Mouse (Mus musculus): ENCODE data around the gene Tmem30b. TPM values are rescaled to one million over a fixed set of nuclear protein-coding genes. Genes with fewer than 3 reads are reported as not detected.
A peak's percentile ranks its signal among the peaks of the same experiment; 100 is the strongest.
"Not testable (repeated sequence)": the region's sequence is repeated elsewhere in the genome, so short reads cannot be mapped to it uniquely, and the experiment has no call there.

Gene Tmem30b
- polyA plus RNA-seq, 1 experiment = 0.10 TPM

DNA sequence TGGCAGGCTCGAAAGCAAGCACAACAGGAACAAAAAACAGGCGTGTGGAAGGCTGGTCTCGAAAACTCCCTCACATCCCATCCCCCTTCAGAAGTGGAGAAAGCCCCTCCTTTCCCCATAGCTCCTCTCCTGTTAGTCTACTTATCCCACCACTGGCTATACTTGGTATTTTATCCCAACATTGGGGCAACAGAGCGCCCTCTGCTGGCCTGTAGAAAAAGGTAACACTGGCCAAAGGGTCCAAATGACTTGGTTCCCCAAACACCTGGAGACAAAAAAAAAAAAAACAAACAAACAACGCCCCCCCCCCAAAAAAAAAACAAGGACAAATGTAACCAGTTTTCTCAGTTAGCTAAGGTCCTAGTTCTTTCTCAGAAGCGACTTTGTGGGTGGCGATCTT is 13.9 kb upstream of the Tmem30b start:
- DNase-seq (ENCODE audit: extremely low spot score in 1 of 2, low spot score in 1 of 2) = no peak

DNA sequence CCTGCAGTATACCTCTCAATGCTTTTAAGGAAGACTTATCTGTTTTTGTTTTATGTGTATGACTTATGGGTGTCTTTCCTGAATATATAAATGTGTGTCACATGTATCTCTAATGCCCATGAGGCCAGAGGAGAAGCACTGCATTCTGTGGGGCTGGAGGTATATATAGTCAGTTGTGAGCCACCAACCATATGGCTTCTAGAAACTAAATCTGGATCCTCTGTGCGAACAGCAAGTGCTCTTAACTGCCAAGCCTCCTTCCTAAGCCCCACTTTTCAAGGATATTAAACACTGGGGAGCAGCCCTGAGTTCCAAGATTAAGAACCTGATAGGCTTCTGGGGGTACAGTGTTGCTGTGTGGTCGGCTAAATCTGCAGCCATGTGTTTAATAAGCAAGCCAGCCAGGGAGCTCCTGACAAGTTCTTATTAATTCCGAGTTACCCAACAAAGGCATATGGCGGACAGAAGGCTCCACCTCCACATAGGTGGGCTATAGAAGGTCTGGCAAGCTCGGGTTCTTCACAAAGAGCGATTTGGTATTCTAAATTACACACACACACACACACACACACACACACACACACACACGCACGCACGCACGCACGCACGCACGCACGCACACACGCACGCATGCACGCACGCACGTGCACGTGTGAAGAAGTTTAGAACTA is 12.5 kb upstream of the Tmem30b start:
- peak; percentile 42 to 55 for DNase-seq (ENCODE audit: extremely low spot score in 1 of 2, low spot score in 1 of 2)

DNA sequence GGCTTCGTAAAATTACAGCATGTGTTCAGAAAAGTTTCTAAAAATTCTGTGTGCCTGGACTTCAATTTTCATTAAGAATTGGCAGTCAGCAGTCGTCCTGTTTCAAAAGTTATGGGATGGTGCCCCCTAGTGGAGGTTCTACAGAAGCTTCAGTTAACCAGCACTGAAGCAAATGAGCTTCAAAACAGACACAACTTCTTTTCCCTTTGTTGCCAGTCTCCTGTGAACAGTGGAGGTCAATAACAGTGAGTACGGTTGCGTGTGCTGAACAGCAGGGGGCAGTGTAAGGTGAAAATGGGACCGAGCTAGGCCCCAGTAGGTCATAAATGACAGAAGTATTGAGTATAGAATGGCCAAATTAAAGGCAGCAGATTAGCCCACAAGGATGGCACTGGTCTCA is 8.0 kb upstream of the Tmem30b start:
- peak in 1 of 2 experiments; percentile 84 for DNase-seq (ENCODE audit: extremely low spot score in 1 of 2, low spot score in 1 of 2)

DNA sequence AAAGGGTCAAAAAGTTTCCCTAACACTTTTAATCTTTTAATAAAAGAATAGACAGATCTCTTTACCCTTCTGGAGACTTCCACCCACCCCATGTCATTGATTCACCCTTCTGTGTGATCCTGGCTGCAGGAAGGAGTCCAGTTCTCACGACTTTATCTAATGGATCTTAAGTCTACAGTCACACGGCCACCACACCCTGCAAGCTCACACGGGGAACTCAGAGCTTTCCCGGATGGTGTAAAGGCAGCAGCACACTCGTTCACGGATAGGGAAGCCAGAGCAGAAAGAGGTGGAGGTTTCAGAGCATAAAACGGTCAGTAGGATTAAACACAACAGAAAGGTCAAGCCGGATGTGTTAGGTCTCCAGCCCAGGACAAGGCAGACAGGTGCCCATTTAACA is 2.1 kb upstream of the Tmem30b start:
- no peak for DNase-seq (ENCODE audit: extremely low spot score in 1 of 2, low spot score in 1 of 2)

DNA sequence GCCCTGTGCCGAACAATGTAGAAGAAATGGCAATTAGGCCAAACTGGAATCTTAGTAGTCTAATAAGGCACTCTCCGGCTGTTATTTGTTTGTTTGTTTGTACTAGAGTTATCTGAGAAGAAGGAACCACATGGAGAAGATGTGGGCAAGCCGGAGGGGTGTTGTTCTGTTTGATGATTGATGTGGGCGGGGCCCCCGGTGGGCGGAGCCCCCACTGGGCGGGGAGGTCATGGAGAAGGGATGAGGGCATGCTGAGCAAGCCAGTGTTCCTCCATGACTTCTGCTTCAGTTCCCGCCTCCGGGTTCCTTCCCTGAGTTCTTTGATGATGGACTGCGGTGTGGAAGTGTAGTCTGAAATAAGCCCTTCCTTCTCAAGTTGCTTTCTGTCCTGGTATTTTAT is 1.5 kb upstream of the Tmem30b start:
- no peak for DNase-seq (ENCODE audit: extremely low spot score in 1 of 2, low spot score in 1 of 2)

DNA sequence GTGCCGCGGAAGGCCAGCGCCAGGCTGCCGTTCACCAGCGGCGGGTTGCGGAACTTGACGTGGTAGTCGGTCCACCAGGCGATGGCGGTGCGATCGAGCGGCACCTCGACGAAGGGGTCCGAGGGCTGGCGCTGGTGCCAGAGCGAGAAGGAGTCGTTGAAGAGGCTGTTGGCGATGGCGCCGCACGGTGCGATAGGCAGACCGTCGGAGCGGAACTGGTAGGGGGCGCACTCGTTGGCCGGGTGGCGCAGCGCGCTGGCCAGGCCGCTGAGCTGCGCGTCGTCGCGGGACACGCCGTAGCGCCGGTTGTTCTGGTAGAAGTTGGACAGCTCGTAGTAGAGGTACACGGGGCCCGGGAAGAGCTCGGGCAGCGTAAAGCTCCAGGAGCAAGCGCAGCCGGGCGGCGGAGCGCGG is 513 bp downstream of the Tmem30b start:
- DNase-seq (ENCODE audit: extremely low spot score in 1 of 2, low spot score in 1 of 2) = no peak

GRCm38 (mm10) chr12:73544736-73545671 is 1.2 kb downstream of the Tmem30b start:
- DNase-seq (ENCODE audit: extremely low spot score in 1 of 2, low spot score in 1 of 2) = no peak

GRCm38 (mm10) chr12:73543191-73543590 is 3.0 kb downstream of the Tmem30b start:
- DNase-seq (ENCODE audit: extremely low spot score in 1 of 2, low spot score in 1 of 2) = no peak

DNA sequence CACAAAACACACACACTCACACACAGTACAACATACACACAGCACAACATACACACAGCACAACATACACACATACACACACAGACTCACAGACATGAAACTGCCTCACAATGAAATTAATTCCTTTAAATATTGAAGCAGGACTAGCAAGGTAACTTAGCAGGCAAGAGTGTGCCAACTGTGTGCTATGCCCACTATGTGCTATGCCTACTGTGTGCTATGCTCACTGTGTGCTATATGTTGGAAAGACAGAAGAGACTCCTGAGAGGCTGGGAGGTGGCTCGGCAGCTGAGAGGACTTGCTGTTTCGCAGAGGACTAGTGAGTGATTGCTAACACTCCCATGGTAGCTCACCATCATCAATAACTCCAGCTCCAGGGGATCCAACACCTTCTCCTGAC is 5.8 kb downstream of the Tmem30b start:
- DNase-seq (ENCODE audit: extremely low spot score in 1 of 2, low spot score in 1 of 2) = no peak

- DNase-seq (ENCODE audit: extremely low spot score in 1 of 2, low spot score in 1 of 2) = no peak
These were observed 7.0 kb downstream of the Tmem30b start for GRCm38 (mm10) chr12:73539151-73539550.

DNA sequence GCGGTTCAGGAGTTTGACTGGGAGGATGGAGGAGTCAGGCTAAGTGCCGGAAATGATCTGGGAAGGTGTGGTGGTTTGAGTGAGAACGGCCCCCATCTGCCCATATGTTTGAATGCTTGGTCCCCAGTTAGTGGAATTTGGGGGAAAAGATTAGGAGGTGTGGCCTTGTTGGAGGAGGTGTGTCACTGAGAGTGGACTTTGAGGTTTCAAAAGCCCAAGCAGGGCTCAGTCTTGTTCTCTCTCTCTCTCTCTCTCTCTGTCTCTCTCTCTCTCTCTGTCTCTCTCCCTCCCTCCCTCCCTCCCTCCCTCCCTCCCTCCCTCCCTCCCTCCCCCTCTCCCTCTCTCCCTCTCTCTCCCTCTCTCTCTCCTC is 8.1 kb downstream of the Tmem30b start:
- not testable (repeated sequence) for DNase-seq (ENCODE audit: extremely low spot score in 1 of 2, low spot score in 1 of 2)

GRCm38 (mm10) chr12:73537499-73538138 is 8.6 kb downstream of the Tmem30b start:
- DNase-seq (ENCODE audit: extremely low spot score in 1 of 2, low spot score in 1 of 2) = no peak

- DNase-seq (ENCODE audit: extremely low spot score in 1 of 2, low spot score in 1 of 2) = peak in 1 of 2 experiments; percentile 87
These were observed 11.6 kb downstream of the Tmem30b start for GRCm38 (mm10) chr12:73534591-73534990.

DNA sequence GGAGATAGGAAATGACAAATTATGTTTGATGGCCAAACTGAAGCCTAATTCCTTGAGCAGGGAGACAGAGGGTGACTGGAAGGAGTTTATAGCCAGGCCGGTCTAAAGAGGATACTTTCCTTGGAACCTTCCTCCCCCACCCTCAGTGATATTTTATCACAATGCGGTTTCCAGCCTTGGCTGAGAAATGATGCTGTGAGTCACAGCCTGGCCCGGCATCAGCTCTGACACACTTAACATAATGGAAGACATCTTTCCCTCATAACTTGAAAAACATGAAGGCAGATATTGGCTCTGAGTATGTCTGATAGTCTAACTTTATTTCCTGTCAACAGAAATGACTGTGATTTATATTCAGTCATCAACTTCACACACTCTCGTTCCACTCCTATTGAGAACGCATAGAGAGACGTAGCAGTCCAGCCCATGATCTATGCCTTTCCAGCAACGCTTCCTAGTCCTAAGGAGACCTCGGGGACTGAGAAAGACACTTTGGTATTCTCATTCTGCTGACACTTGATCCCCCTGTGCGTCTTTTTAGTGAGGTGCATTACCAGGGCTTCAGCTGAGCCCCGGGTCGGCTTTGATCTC is 14.2 kb downstream of the Tmem30b start:
- DNase-seq (ENCODE audit: extremely low spot score in 1 of 2, low spot score in 1 of 2) = peak in 1 of 2 experiments; percentile 67

DNA sequence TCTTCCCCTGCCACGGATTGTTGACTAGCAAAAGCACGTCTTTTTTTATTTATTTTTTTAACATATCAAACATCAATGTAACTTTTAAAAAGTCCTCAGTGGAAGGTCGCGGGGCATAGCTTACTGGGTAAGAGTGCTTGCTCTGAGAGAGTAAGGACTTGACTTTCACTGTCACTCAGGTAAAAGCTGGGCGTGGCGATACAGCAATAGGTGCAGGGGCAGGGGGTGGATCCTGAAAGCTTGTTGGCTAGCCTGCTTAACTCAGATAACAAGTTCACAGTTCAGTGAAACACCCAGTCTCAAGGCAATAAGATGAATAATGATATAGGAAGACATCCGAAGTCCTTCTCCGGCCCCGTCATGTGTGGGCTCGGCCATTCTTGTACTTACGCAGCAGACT is 16.6 kb downstream of the Tmem30b start:
- no peak for DNase-seq (ENCODE audit: extremely low spot score in 1 of 2, low spot score in 1 of 2)

GRCm38 (mm10) chr12:73529131-73529530 is 17.1 kb downstream of the Tmem30b start:
- DNase-seq (ENCODE audit: extremely low spot score in 1 of 2, low spot score in 1 of 2) = no peak

- not testable (repeated sequence) for DNase-seq (ENCODE audit: extremely low spot score in 1 of 2, low spot score in 1 of 2)
These were observed 18.1 kb downstream of the Tmem30b start for GRCm38 (mm10) chr12:73528142-73528541.

GRCm38 (mm10) chr12:73525254-73525885 is 20.8 kb downstream of the Tmem30b start:
- no peak for DNase-seq (ENCODE audit: extremely low spot score in 1 of 2, low spot score in 1 of 2)

DNA sequence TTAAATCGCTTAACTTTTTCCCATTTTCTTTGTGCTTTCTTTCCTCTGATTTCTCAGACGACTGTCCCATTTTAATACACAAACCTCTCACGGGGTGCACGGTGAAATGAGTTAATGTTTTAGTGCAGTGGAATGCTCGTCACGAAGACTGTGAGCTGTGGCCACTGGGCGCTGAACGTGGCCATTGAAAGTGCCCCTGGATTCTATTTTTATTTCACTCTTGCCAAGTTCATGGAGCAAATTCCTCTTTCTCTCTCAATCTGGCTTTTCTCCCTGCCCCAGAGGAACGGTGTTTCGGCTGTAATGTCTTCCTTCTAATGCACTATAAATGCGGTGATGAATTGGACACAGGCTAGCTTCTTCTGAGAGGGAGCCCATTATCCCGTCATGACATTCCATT is 23.1 kb downstream of the Tmem30b start:
- DNase-seq (ENCODE audit: extremely low spot score in 1 of 2, low spot score in 1 of 2) = no peak

- DNase-seq (ENCODE audit: extremely low spot score in 1 of 2, low spot score in 1 of 2) = no peak
These were observed 24.2 kb downstream of the Tmem30b start for GRCm38 (mm10) chr12:73521944-73522343.

Data from frontal cortex, adult 2 months (tissue).